Mouse (Mus musculus): Measurements from ENCODE around the gene Gbf1.

Gene Gbf1

DNA sequence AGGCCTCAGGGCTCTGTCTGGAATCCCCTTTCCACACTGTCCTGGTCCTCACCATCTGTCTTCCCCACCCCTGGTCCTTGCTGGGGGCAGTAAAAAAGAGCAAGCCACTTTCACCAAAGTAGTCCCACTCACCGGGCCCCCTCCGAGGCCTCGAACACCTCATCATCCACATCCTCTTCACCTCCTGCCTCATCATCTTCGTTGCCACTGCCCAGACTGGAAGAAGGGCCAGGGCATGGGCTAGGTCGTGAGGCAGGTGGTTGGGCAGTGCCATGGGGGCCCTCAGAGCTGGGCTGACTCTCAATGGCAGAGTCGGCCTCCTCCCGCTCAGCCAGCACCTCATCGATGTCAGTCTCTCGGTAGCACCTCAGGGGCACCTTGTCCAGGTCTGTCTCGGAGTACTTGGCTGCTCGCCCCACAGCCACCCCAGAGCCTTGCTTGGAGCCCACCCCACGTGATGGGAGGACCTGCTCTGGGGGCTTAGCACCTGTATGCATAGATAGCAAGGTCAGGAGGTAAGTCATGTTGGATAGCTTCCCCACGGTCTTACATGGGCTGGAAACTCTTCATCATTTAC is 170.8 kb downstream of the Gbf1 start:
- in situ Hi-C loops (cut with MboI; ENCODE audit: unreplicated experiment in 2 of 2): no loop called here

- in situ Hi-C loops (cut with MboI; ENCODE audit: unreplicated experiment in 2 of 2): no loop called here
Observed at GRCm38 (mm10) chr19:46323716-46324115, 171.4 kb downstream of the Gbf1 start.

- in situ Hi-C loops (cut with MboI; ENCODE audit: unreplicated experiment in 2 of 2): no loop called here
Observed at GRCm38 (mm10) chr19:46324366-46324765, 172.1 kb downstream of the Gbf1 start.

- in situ Hi-C loops (cut with MboI; ENCODE audit: unreplicated experiment in 2 of 2): no loop called here
Observed at GRCm38 (mm10) chr19:46324918-46325317, 172.6 kb downstream of the Gbf1 start.

DNA sequence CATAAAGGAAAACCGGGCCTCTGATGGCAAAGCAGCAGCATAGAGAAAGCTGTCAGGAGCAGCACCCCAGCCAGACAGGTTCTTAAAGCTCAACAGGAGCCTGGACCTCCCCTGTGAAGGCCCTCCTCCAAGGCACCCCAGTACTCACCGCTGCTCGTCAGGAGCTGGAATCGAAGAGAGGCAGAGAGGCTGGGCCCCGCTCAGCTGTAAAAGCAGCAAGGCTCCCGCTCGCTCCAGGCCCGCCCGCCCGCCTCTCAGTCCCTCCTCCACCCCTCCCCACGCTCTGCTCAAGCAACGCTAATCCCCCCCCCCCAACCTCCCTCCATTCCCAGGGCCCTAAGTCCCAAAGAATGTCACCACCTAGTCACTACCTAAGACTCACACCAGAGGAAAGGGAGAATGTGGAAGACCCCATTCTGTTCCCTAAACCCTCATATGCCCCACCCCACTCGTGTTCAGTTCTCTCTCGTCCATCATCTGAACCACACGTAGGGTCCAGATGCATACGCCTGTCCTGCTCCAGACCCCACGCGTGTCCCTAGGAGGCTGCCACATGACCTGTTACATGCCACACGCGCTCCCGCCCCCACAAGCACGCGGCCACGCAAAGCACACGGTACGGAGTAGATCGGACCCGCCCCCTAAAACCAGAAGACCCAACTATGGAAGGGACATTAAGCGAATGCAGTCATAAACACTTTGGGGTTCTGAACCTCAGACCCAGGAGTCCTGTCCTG is 173.9 kb downstream of the Gbf1 start:
- in situ Hi-C loops (cut with MboI; ENCODE audit: unreplicated experiment in 2 of 2): no loop called here

DNA sequence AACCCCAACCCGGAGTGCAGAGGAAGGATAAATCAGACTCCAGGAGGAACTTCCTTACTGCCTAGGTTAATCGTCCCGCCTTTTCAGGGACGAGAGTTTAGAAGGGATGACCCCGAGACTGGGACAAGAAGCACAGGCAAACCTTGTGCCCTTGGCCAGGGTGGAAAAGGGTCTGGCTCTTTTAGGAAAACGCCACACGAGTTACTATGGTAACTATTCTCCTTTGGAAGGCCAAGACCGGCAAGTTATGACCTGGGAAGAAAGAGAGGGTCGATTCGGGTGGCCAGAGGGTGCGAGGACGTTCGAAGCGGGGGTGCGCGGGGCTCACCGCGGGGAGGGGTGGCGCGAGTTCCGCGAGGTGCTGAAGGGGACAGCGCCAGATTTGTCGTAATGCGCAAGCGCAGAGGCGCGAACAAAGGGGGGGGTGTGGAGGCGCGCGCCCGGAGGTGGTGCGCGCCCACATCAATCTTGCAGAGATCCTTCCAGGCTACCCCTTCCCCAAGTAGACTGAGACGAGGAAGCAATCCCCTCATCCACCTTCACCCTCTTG is 174.5 kb downstream of the Gbf1 start, which contains the start of gene Psd:
TSS of gene Psd (minus strand) at position 401 of the 550 bp plus-strand sequence.
- in situ Hi-C loops (cut with MboI; ENCODE audit: unreplicated experiment in 2 of 2): no loop called here

- in situ Hi-C loops (cut with MboI; ENCODE audit: unreplicated experiment in 2 of 2): no loop called here
Observed at GRCm38 (mm10) chr19:46327531-46328064, 175.3 kb downstream of the Gbf1 start.

DNA sequence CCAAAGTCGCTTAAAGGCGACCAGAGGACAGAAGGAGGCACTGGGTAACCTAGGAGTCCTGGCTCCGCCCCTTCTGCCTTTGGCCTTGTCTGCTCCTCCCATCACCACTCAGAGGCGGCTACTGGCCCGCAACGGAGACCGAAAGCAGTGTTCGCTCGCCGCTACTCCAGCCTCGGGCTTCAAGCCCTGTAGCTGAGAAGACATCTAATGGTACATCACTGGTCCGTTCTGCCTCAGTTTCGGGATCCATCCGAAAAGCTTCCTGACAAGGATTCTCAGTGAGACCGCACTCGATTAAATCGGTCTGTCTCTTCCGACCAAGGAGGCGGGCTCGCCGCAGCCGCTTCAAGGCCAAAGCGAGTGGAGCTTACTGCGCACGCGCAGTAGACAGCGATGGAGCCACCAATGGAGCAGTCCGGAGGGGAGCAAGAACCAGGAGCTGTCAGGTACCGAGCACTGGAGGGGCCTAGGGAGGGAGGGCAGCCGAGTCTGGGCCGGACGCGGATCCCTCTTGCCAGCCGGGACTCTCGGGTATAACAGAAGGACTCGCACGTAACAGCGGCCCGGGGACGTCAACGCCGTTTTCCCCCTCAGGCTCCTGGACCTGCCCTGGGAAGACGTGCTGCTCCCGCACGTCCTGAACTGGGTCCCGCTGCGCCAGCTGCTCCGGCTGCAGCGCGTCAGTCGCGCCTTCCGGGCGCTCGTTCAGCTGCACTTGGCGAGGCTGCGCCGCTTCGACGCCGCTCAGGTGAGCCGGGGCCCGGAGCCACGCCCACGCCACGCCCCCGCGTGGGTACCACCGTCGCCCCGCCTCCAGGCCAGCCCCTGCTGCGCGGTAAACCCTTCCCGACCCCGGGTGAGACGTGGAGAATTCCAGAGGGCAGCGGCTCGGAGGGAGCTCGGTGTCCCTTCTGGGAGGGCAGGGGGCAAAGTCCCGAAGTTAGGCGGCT is 176.0 kb downstream of the Gbf1 start, which contains the start of gene Fbxl15:
TSS of gene Fbxl15 (plus strand) at position 104 of the 950 bp plus-strand sequence.
- in situ Hi-C loops (cut with MboI; ENCODE audit: unreplicated experiment in 2 of 2): no loop called here

DNA sequence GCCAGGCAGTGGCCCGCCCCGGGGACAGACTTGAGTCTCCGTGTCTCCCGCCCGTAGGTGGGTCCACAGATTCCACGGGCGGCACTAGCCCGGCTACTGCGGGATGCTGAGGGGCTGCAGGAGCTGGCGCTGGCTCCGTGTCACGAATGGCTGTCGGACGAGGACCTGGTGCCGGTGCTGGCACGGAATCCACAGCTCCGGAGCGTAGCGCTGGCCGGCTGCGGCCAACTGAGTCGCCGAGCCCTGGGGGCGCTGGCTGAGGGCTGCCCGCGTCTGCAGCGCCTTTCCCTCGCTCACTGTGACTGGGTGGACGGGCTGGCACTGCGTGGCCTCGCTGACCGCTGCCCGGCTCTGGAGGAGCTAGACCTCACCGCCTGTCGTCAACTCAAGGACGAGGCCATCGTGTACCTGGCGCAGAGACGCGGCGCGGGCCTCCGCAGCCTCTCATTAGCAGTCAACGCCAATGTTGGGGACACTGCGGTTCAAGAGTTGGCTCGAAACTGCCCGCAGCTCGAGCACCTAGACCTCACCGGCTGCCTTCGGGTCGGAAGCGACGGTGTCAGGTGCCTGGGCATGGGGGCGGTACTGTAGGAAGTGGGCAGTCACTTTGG is 176.8 kb downstream of the Gbf1 start:
- in situ Hi-C loops (cut with MboI; ENCODE audit: unreplicated experiment in 2 of 2): no loop called here

- in situ Hi-C loops (cut with MboI; ENCODE audit: unreplicated experiment in 2 of 2): loop anchor here in 1 of 2 experiments (10.0 kb wide), 1 partner anchor 115 kb away; no protein-coding TSS in a partner anchor
Observed at GRCm38 (mm10) chr19:46329951-46330350, 177.6 kb downstream of the Gbf1 start.

GRCm38 (mm10) chr19:46330696-46331095 is 178.4 kb downstream of the Gbf1 start:
- in situ Hi-C loops (cut with MboI; ENCODE audit: unreplicated experiment in 2 of 2): loop anchor here in 1 of 2 experiments (10.0 kb wide), 1 partner anchor 114 kb away; no protein-coding TSS in a partner anchor

DNA sequence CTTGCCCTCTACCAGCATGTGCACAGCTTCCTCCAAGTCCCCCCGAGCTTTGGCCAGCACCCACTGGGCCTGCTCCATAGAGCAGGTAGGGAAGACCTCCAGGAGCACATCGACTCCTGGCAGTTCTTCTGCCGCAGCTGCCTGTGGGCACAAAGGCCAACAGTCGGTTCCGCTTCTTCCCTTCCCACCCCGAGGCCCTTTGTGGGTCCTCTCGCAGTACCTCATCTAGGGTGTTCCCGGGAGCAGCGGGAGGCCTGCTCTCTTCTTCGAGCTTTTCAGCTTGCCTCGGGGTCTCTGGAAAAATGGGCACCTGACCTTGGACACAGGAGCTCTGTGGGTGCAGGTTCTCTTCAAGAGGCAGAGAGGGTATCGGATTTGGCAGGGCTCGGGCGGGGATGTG is 179.0 kb downstream of the Gbf1 start:
- in situ Hi-C loops (cut with MboI; ENCODE audit: unreplicated experiment in 2 of 2): loop anchor here in 1 of 2 experiments (10.0 kb wide), 1 partner anchor 113 kb away; no protein-coding TSS in a partner anchor

GRCm38 (mm10) chr19:46331936-46332335 is 179.6 kb downstream of the Gbf1 start:
- in situ Hi-C loops (cut with MboI; ENCODE audit: unreplicated experiment in 2 of 2): loop anchor here in 1 of 2 experiments (10.0 kb wide), 1 partner anchor 113 kb away; no protein-coding TSS in a partner anchor

DNA sequence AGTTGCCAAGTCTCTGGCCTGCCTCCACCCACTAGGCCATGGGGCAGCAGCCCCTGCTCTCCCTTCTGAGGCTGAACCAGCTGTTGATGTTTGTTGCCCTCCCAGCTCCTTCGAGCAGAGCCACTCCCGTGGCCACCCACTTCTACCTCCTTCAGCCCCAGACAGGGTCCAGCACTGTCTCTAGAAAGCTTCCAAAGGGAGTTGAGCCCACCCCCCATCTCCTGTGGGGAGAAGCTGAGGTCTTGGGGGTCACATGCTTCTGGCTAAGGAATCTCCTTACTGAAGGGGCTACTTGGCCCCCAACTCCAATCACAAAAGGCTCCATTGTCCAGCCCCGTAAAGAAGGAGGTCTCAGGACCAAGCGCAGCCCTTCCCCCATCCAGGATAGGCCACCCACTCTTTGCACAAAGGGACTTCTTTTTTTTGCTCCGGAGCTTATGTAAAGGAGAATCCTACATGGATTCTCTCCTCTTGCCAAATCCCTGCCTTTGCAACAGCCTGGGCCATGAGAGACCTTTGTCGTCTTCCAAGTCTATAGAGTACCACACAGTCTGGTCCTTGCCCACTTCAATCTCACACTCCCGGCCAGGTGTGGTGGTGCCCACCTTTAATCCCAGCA is 180.5 kb downstream of the Gbf1 start:
- in situ Hi-C loops (cut with MboI; ENCODE audit: unreplicated experiment in 2 of 2): loop anchor here in 1 of 2 experiments (10.0 kb wide), 1 partner anchor 112 kb away; no protein-coding TSS in a partner anchor

GRCm38 (mm10) chr19:46333906-46334305 is 181.6 kb downstream of the Gbf1 start:
- in situ Hi-C loops (cut with MboI; ENCODE audit: unreplicated experiment in 2 of 2): loop anchor here in 1 of 2 experiments (10.0 kb wide), 1 partner anchor 111 kb away; no protein-coding TSS in a partner anchor

Data from v-Abl transformed pro-B cells (cell line).